Mouse (Mus musculus) ES-E14 (cell line): ENCODE measurements around the gene Gprin1.

Experiments used
- CHD2 ChIP-seq: IDR thresholded peaks from 2 replicates; pipeline ENCODE4 v1.6.1; 2014; ENCODE audit warnings: mild to moderate bottlenecking, low read depth, low read length, inconsistent platforms
- ZC3H11A ChIP-seq: IDR thresholded peaks from 2 replicates; pipeline ENCODE4 v1.6.1; 2012; ENCODE audit warnings: low read depth, mild to moderate bottlenecking, inconsistent platforms, low read length, borderline replicate concordance

- 0 out of 2 replicates have a peak, but pooled peaks have one; percentile 24 for TF ChIP-seq ZC3H11A
- TF ChIP-seq CHD2, result no peak
Measured at GRCm38 (mm10) chr13:54716916-54717315, 32.8 kb downstream of the Gprin1 start.
